Mouse (Mus musculus) midbrain, embryonic 15.5 days (tissue): ENCODE results near the gene Hsf2. TPM values are rescaled to one million over a fixed set of nuclear protein-coding genes. Genes with fewer than 3 reads are reported as not detected.

Source experiments
- ATAC-seq: fragments of 200-750 bp; cut with Nextera tagmentation; replicated peaks from 2 replicates; pipeline ENCODE4 v1.8.0; 2017; ENCODE audit warnings: moderate TSS enrichment
- H3K27ac ChIP-seq: fragments of 300-500 bp; sonication (generic); 2 replicates; pipeline ENCODE4 v1.5.1; 2015; ENCODE audit warnings: mild to moderate bottlenecking, inconsistent platforms
- H3K27me3 ChIP-seq: fragments of 300-500 bp; sonication (generic); replicated peaks from 2 replicates; pipeline ENCODE4 v1.6.1; 2015; ENCODE audit warnings: inconsistent platforms
- H3K36me3 ChIP-seq: fragments of 300-500 bp; sonication (generic); replicated peaks from 2 replicates; pipeline ENCODE4 v1.6.1; 2015; ENCODE audit warnings: inconsistent platforms
- H3K4me1 ChIP-seq: fragments of 300-500 bp; sonication (generic); 2 replicates; pipeline ENCODE4 v1.6.1; 2015; ENCODE audit warnings: inconsistent platforms
- H3K4me2 ChIP-seq: fragments of 300-500 bp; sonication (generic); 2 replicates; pipeline ENCODE4 v1.6.1; 2015; ENCODE audit warnings: inconsistent platforms, mild to moderate bottlenecking, moderate library complexity
- H3K4me3 ChIP-seq: fragments of 300-500 bp; sonication (generic); 2 replicates; pipeline ENCODE4 v1.5.1; 2015; ENCODE audit warnings: mild to moderate bottlenecking, inconsistent platforms
- H3K9ac ChIP-seq: fragments of 300-500 bp; sonication (generic); 2 replicates; pipeline ENCODE4 v1.6.1; 2015; ENCODE audit warnings: mild to moderate bottlenecking, inconsistent platforms
- H3K9me3 ChIP-seq: fragments of 300-500 bp; sonication (generic); 2 replicates; pipeline ENCODE4 v1.6.1; 2016; ENCODE audit warnings: inconsistent platforms
- WGBS: fragments of 180-500 bp; shearing (Covaris S2); methylation state at CpG from one replicate; pipeline ENCODE4 v1.1.7; 2015; ENCODE audit warnings: mixed read lengths; 5-methylcytosine and 5-hydroxymethylcytosine counted together
- polyA plus RNA-seq: library from polyadenylated mRNA; unstranded; fragments of >200 nt; fragmentation: Nextera tagmentation; extraction: Ambion mirVana; gene quantifications from 2 replicates; pipeline ENCODE4 v1.2.1, GENCODE M21; 2015

The Hsf2 gene
- polyA plus RNA-seq, 1 experiment from 2014 or later: 59.7 TPM

- no peaks in the 10 kb centered on the region for H3K27me3 ChIP-seq
- no peak overlapping the region for H3K4me2 ChIP-seq
- 80% methylated on average over 4 of the region's 4 CpGs for WGBS
- no peak for ATAC-seq
- H3K9me3 ChIP-seq: no peaks in the 10 kb centered on the region
- H3K27ac ChIP-seq: no peak overlapping the region
- no peaks in the 10 kb centered on the region for H3K4me1 ChIP-seq
- no peak overlapping the region for H3K4me3 ChIP-seq
- H3K36me3 ChIP-seq: no peaks in the 10 kb centered on the region
- no peak overlapping the region for H3K9ac ChIP-seq
Measured at GRCm38 (mm10) chr10:57549631-57550030, 63.4 kb downstream of the Hsf2 start.

GRCm38 (mm10) chr10:57553719-57554118, 67.5 kb downstream of the Hsf2 start:
- no peaks in the 10 kb centered on the region for H3K9me3 ChIP-seq
- H3K4me3 ChIP-seq: no peak overlapping the region
- no peak overlapping the region for H3K9ac ChIP-seq
- 91% methylated on average over 1 of the region's 1 CpGs for WGBS
- no peak overlapping the region for H3K4me2 ChIP-seq
- no peak overlapping the region for H3K27ac ChIP-seq
- no peaks in the 10 kb centered on the region for H3K27me3 ChIP-seq
- H3K36me3 ChIP-seq: no peaks in the 10 kb centered on the region
- H3K4me1 ChIP-seq: no peaks in the 10 kb centered on the region
- no peak for ATAC-seq

GRCm38 (mm10) chr10:57557597-57557996, 71.4 kb downstream of the Hsf2 start:
- no peak overlapping the region for H3K4me3 ChIP-seq
- no peak overlapping the region for H3K4me2 ChIP-seq
- H3K9me3 ChIP-seq: no peaks in the 10 kb centered on the region
- H3K27ac ChIP-seq: no peak overlapping the region
- no peak for ATAC-seq
- no peak overlapping the region for H3K9ac ChIP-seq
- H3K36me3 ChIP-seq: no peaks in the 10 kb centered on the region
- 69% methylated on average over 5 of the region's 5 CpGs for WGBS
- H3K27me3 ChIP-seq: no peaks in the 10 kb centered on the region
- no peaks in the 10 kb centered on the region for H3K4me1 ChIP-seq

Other genes with a start within 250 kb of the Hsf2 start
- 384 and 407 TPM in 2 replicates for gene Serinc1, start 46.1 kb downstream of the Hsf2 start, polyA plus RNA-seq
- gene Pkib, start 145.6 kb downstream of the Hsf2 start, polyA plus RNA-seq: 2.9 and 4.2 TPM in 2 replicates